Mouse (Mus musculus) adrenal gland, postnatal 4 days (tissue): ENCODE measurements around the gene Poln. TPM values are rescaled to one million over a fixed set of nuclear protein-coding genes. Genes with fewer than 3 reads are reported as not detected.
A peak's percentile ranks its signal among the peaks of the same experiment; 100 is the strongest.

Source experiments
- DNase-seq, 2 experiments: peaks; one replicate each; pipeline ENCODE4 v3.0.0; 2021 to 2022; ENCODE audit warnings: low spot score in 2 of 2, mixed read lengths in 2 of 2
- total RNA-seq, 2 experiments: library from RNA; stranded (reverse); gene quantifications; 2 replicates each; pipeline ENCODE4 v1.2.3; 2021

The Poln gene
- total RNA-seq, 2 experiments from 2014 or later = 1.4 to 3.4 TPM

DNA sequence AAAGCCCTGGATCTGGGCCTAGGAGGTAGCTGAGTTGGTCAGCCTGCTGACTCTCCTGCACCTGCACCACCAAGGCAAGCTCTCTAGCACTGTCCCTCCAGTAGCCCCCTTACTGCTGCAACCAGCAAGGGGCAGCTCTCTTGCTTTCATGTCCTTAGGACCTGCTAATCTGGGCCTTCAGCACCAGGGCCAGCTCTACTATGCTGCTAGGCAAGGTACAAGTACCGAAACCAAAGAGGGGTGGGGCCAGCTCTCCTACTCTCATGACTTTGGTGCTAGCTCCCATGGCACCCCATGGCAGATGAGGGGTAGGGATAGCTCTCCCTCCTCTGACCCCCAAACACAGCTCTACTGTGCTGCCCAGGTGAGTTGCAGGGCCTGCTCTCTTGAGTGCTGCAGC is 45.1 kb downstream of the Poln start:
- no peak for DNase-seq

DNA sequence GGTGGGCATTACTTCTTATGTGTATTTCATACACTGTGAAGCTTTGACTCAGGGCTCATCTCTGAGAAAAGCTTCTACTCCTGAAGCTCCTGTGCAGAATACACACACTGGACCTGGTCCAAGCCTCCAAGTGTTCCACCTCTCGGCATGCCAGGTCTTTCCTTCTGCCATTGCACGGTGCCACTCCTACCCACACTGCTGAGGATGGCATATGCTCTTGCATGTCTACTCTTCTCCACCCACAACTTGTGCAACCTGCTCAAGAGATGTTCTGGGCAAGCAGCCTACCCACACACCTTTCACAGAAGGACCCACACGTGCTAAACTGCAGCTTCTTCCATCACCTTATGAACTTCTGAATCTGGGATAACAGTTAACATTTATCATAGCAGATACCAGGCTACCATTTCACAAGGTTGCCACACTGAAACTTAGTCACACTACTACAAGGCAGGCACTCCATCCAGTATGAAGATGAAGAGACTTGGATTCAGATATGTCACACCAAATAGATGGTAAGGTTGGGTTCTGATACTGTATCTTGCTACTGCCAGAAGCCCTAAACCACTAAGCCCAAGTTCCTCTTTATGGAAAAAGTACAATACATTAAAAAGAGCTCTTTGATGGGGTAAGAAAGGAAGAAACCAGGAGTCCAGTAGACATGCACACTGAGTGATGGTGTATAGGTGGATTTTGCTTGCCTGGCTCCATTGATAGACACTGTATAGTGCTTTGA is 50.0 kb downstream of the Poln start:
- no peak for DNase-seq

DNA sequence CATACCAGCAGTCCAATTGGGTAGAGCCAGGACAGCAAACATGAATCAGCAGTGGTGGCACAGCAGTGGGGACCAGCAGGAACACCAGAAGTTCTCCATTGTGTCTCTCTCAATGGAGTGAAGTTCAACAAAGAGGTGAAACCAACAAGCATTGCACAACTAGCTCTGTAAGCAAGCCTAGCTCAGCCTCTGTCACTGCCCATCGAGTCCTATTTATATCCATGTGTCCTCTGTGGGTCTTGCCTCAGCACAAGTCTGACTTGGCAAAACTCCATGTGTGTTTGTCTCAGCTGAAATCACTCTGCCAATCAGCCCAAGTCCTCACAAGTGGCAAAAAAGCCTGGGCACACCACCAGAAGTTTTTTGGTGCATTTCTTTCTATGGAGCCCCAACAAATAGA is 63.6 kb downstream of the Poln start:
- no peak for DNase-seq

- peak in 1 of 2 experiments; percentile 5 for DNase-seq
Measured at GRCm38 (mm10) chr5:34097333-34097732, 71.9 kb downstream of the Poln start.

- DNase-seq = no peak
Measured at GRCm38 (mm10) chr5:34093021-34093420, 76.2 kb downstream of the Poln start.

DNA sequence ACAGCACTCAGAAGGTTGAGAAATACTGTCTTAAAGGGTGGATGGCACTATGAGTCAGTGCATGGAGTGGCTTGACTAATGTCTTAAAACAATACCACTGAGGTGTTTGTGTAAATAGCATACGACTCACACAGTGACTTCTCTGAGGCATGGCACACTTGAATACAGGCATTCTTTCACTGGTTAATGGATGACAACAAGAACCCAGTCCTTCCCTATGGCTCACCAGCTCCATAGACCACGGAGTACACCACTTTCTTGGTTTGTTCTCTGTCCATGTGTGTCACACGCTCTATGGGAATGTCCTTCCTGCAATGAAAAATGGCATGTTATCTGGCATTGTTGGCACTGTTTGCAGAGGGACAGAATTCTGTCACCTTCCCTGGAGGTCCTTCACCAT is 136.7 kb downstream of the Poln start:
- DNase-seq = no peak

GRCm38 (mm10) chr5:34031022-34031421 is 138.2 kb downstream of the Poln start:
- DNase-seq = no peak

DNA sequence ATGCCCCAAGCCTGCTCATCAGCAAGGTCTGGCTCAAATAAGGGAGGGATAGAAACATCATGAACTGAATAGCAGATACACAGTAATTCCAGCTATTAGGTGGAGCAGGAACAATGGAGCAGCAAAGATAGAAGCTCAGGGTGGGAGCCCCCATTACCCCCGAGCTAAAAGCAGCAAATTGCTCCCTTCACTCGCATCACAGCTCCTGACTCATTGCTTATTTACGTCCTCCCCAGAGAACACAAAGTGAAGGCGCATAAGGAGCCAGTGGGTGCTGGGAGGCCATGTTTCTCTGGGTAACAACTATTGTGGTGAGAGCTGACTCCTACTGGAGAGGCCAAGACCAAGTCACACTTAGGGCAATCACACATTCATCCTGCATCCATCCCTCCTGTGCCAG is 139.1 kb downstream of the Poln start:
- no peak for DNase-seq

- DNase-seq = no peak
Measured at GRCm38 (mm10) chr5:34018968-34019367, 150.3 kb downstream of the Poln start.

DNA sequence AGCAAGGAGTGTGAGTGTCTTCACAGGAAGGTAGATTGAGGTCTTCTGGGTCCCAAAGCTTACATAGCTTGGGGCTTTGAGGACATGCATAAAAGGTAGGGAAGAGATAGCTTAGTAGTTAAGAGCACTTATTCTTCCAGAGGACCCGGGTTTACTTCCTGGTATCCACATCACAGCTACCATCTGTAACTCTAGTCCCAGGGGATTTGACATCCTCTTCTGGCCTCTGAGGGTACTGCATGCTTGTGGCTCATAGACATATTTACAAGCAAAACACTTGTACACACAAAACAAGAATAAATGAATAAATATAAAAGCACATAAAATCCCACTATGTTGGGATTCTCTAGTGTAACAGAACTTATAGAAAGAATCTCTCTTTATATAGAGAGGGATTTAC is 154.6 kb downstream of the Poln start:
- no peak for DNase-seq

- DNase-seq = no peak
Measured at GRCm38 (mm10) chr5:34007392-34007941, 161.8 kb downstream of the Poln start.

DNA sequence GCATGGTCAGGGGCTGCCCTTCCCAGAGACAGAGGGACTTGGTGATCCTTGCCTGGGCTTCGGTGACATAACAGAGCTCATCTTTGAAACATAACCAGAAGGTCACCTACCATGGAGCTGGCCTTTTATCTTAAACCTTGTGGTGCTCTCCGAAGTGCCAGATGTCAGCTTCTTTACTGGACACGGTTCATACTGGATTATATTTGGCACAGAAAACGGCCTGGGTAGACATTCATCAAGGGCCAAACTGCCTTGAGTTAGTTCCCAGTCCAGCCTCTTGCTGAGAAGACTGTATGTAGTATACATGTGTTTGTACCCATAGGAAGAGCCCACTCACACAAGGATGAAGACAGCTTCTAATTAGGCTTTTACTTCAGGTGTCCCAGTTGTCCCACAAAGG is 162.4 kb downstream of the Poln start:
- DNase-seq = no peak

DNA sequence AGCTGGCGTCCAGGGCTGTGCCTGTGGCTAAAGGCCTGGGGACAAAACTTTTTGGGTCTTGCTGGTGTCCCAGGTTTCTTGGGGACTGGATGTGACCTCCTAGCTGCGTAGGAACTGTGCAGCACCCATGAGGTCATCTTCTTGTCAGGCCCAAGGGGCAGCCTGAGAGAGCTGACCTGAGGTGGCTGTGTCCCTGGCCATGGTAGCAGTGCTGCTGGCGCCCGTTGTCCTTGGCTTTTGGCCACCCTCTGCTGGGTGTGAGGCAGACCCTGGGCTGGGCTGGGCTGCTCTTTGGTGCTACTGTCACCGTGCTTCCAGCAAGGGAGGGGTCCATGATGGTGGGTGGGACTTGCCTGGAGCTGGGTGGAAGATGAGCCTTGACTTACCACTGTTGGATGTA is 164.6 kb downstream of the Poln start:
- DNase-seq = no peak

GRCm38 (mm10) chr5:34002636-34003035 is 166.6 kb downstream of the Poln start:
- DNase-seq = no peak

GRCm38 (mm10) chr5:34001401-34001800 is 167.8 kb downstream of the Poln start:
- DNase-seq = no peak

DNA sequence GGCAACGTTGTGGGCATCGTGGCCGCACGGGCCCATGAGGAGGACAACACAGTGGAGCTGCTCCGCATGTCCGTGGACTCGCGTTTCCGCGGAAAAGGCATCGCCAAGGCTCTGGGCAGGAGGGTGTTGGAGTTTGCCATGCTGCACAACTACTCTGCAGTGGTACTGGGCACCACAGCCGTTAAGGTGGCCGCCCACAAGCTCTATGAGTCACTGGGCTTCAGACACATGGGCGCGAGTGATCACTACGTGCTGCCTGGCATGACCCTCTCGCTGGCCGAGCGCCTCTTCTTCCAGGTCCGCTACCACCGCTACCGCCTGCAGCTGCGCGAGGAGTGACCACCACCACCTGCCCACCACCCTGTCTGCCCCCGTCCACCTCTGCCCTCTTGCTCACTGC is 168.4 kb downstream of the Poln start:
- no peak for DNase-seq

DNA sequence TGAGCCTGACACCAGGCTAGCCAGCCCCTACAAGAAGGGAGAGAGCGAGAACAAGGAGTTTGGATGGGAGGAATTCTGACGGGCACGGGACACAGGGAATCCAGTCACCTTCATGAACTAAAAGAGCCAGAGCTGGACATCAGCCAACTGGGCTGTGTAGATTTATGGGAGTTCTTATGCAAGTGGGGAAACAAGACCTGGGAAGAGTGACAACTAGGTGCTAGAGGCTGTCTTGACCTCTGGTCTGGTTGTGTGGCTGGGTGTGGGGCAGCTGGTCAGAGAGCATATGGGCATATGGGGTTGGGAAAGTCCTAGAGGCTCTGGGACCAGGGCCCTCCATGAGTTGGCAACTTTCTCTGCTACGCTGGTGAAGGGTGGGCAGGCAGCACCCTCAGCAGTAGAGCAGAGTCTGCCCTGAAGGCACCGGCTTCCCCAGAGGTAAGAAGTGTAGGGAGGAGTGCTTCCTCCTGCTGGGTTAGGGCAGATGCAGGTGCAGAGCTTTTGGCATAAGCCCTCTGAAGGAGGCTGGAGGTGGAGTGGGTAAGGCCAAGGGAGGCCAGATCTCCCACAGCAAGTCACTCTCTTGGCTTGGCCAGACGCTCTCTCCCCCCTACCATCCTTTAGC is 169.7 kb downstream of the Poln start:
- no peak for DNase-seq

- DNase-seq = no peak
Measured at GRCm38 (mm10) chr5:33998505-33998877, 170.8 kb downstream of the Poln start.

- no peak for DNase-seq
Measured at GRCm38 (mm10) chr5:33997829-33998504, 171.3 kb downstream of the Poln start.

GRCm38 (mm10) chr5:33997051-33997741 is 172.1 kb downstream of the Poln start:
- no peak for DNase-seq

DNA sequence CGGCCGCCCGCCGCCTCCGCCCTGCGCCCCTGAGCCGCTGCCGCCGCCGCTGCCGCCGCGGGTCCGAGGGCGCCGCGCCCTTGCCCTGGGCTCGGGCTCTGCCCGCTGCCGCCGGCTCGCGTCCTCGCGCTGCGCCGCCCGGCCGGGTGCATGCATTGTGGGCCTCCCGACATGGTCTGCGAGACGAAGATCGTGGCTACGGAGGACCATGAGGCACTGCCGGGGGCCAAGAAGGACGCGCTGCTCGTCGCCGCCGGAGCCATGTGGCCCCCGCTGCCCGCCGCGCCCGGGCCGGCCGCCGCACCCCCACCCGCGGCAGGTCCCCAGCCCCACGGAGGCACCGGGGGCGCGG is 172.6 kb downstream of the Poln start:
- DNase-seq = no peak
